In genomic region chr1:43694076-43694475, GRCm38 (mm10) we compare ENCODE assay signal across 11 mouse cellular contexts. TPM values are rescaled to one million over a fixed set of nuclear protein-coding genes. Genes with fewer than 3 reads are reported as not detected.
DNase-seq lines count a peak whose midpoint lies in the region; ATAC-seq lines count a peak whose summit lies in the region.
"Had no signal": no experiment of that assay in that cellular context is flagged by ENCODE, and none has a peak within 500 bp of the region (broad histone marks: within the 10 kb centered on the region; RNA-seq: fewer than 3 reads in every experiment).

No protein-coding gene starts in this region.

- 71% methylated on average over 3 of the region's 3 CpGs for WGBS in heart, embryonic 13.5 days
- 73% methylated on average over 3 of the region's 3 CpGs for WGBS in kidney, embryonic 14.5 days
- 66% methylated on average over 3 of the region's 3 CpGs for WGBS in embryonic facial prominence, embryonic 13.5 days

- peaks cover 1% of the 10 kb centered on the region; the same call in 1 of the 2 replicates for H3K9me3 ChIP-seq in heart, embryonic 13.5 days
- H3K9me3 ChIP-seq in kidney, embryonic 14.5 days (ENCODE audit: control insufficient read depth, low read length): no peaks in the 10 kb centered on the region
- H3K9me3 ChIP-seq in embryonic facial prominence, embryonic 13.5 days: no peaks in the 10 kb centered on the region

- H3K36me3 ChIP-seq in heart, embryonic 13.5 days: no peaks in the 10 kb centered on the region
- H3K36me3 ChIP-seq in kidney, embryonic 14.5 days (ENCODE audit: control insufficient read depth, insufficient read depth, low read length): no peaks in the 10 kb centered on the region
- H3K36me3 ChIP-seq in embryonic facial prominence, embryonic 13.5 days: no peaks in the 10 kb centered on the region

- H3K4me3 ChIP-seq in heart, embryonic 13.5 days: no peak overlapping the region
- H3K4me3 ChIP-seq in kidney, embryonic 14.5 days (ENCODE audit: low read length): no peak overlapping the region
- no peak overlapping the region for H3K4me3 ChIP-seq in embryonic facial prominence, embryonic 13.5 days
- H3K4me3 ChIP-seq: left cerebral cortex, adult 2 months had no signal

- H3K4me2 ChIP-seq in heart, embryonic 13.5 days: no peak overlapping the region
- no peak overlapping the region for H3K4me2 ChIP-seq in kidney, embryonic 14.5 days (replicated peaks; ENCODE audit: low read depth, low read length)
- H3K4me2 ChIP-seq in embryonic facial prominence, embryonic 13.5 days: no peak overlapping the region

- no peak overlapping the region for H3K9ac ChIP-seq in heart, embryonic 13.5 days
- no peak overlapping the region for H3K9ac ChIP-seq in kidney, embryonic 14.5 days (ENCODE audit: low read depth, low read length)
- H3K9ac ChIP-seq in embryonic facial prominence, embryonic 13.5 days: no peak overlapping the region

- H3K27me3 ChIP-seq in heart, embryonic 13.5 days (replicated peaks): no peaks in the 10 kb centered on the region
- no peaks in the 10 kb centered on the region for H3K27me3 ChIP-seq in kidney, embryonic 14.5 days (ENCODE audit: control insufficient read depth, insufficient read depth, low read length)
- H3K27me3 ChIP-seq in embryonic facial prominence, embryonic 13.5 days: no peaks in the 10 kb centered on the region

- ATAC-seq in heart, embryonic 13.5 days (ENCODE audit: extremely low read depth, insufficient number of reproducible peaks, low FRiP score, low TSS enrichment): no peak
- no peak for ATAC-seq in kidney, embryonic 14.5 days (ENCODE audit: low FRiP score, low TSS enrichment)
- no peak for ATAC-seq in embryonic facial prominence, embryonic 13.5 days (ENCODE audit: insufficient number of reproducible peaks, insufficient read depth, low FRiP score, low TSS enrichment, low read depth)

- peaks cover 42% of the 10 kb centered on the region for H3K4me1 ChIP-seq in heart, embryonic 13.5 days
- H3K4me1 ChIP-seq in kidney, embryonic 14.5 days (ENCODE audit: control insufficient read depth, insufficient read depth, low read length): peaks cover 13% of the 10 kb centered on the region; the same call in 1 of the 2 replicates
- peaks cover 22% of the 10 kb centered on the region for H3K4me1 ChIP-seq in embryonic facial prominence, embryonic 13.5 days

- DNase-seq in cerebellum, postnatal 10 days: peak; percentile 25 to 45
- no peak for DNase-seq in cerebellum, postnatal 4 days (ENCODE audit: low spot score in 2 of 2)
- no peak for DNase-seq in heart, adult 9 months (ENCODE audit: low spot score in 2 of 2)
- DNase-seq in kidney, adult 9 months: no peak
- DNase-seq in spleen, postnatal 4 days (ENCODE audit: low spot score in 2 of 2): no peak
- DNase-seq: thymus, postnatal 4 days had no signal

- H3K27ac ChIP-seq in heart, embryonic 13.5 days (replicated peaks): peak overlapping the region; percentile 97
- peak overlapping the region; percentile 53; the same call in 1 of the 2 replicates for H3K27ac ChIP-seq in kidney, embryonic 14.5 days (ENCODE audit: low read depth, low read length)
- peak overlapping the region; percentile 84 for H3K27ac ChIP-seq in embryonic facial prominence, embryonic 13.5 days
- H3K27ac ChIP-seq: left cerebral cortex, adult 2 months had no signal

RNA-seq across cellular contexts. Expression of gene 1500015O10Rik, which starts 36.3 kb away (rescaled TPM):
- 9.9 and 10.3 TPM in 2 replicates for polyA plus RNA-seq in heart, embryonic 13.5 days (2015; fragmentation: Nextera tagmentation; extraction: Ambion mirVana)
- polyA plus RNA-seq in kidney, embryonic 14.5 days (2014; fragmentation: Nextera tagmentation; extraction: Ambion mirVana): 2.4 and 3.1 TPM in 2 replicates
- polyA plus RNA-seq in embryonic facial prominence, embryonic 13.5 days (2015; fragmentation: Nextera tagmentation; extraction: Ambion mirVana): 6.0 and 12.4 TPM in 2 replicates
- polyA plus RNA-seq: liver, adult 2 months had no signal

Comparison
In these comparisons a context has a peak if more than half of its experiments do, and no peak if none do; other contexts are left out.
1. DNase-seq: peak in cerebellum, postnatal 10 days (2 of 2); none in cerebellum, postnatal 4 days (0 of 2), heart, adult 9 months (0 of 2), kidney, adult 9 months (single experiment) and spleen, postnatal 4 days (0 of 2).
2. Peak in every context shown above with its lines, with median percentiles within 50 percentile points of each other: H3K27ac ChIP-seq.